ENCODE assay signal across 27 mouse cellular contexts in the genomic region with DNA sequence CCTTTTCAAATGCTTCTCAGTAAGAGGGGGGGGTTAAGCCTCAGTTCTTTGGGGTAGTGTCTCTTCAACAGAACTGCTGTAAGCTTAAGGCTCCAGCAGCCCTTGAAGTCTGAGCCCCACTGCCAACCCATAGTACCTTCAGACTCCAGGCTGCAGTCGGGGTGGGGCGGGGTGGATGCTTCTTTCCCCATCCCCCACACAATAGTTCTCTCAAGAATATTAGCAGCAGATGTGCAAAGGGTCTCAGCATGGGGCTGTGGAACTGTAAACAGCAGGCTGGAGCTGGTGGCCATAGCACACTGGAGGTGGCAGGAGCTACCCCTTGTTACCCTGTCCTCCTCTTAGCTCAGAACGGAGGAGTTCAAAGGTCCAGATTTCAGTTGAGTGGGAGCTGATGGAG. TPM values are rescaled to one million over a fixed set of nuclear protein-coding genes. Genes with fewer than 3 reads are reported as not detected.
DNase-seq lines count a peak whose midpoint lies in the region; ATAC-seq and TF ChIP-seq lines count a peak whose summit lies in the region.
"Had no signal": no experiment of that assay in that cellular context is flagged by ENCODE, and none has a peak within 500 bp of the region (broad histone marks: within the 10 kb centered on the region; RNA-seq: fewer than 3 reads in every experiment).

No protein-coding gene starts in this region.

- no peak overlapping the region for H3K4me2 ChIP-seq in hindbrain, embryonic 12.5 days (replicated peaks)
- no peak overlapping the region for H3K4me2 ChIP-seq in forebrain, embryonic 14.5 days (ENCODE audit: low read length)
- H3K4me2 ChIP-seq: heart, embryonic 13.5 days; hindbrain, embryonic 14.5 days; limb, embryonic 15.5 days; lung, embryonic 14.5 days; midbrain, embryonic 15.5 days; stomach, embryonic 15.5 days had no signal

- peak; percentile 19 for DNase-seq in hindbrain, embryonic 10.5 days (ENCODE audit: low spot score)
- peak; percentile 33 for DNase-seq in embryo, embryonic 10.5 days (ENCODE audit: low spot score)
- DNase-seq in limb, embryonic 10.5 days (ENCODE audit: low spot score) = peak; percentile 40
- DNase-seq in forebrain, embryonic 14.5 days (ENCODE audit: low spot score) = no peak
- DNase-seq: adrenal gland, adult 2 months; cerebellum, adult 11 months; cerebellum, adult 9-11 months; gastrocnemius, postnatal 10 days; heart, postnatal 14 days; kidney, adult 9 months; layer of hippocampus, adult 9-11 months; lung, embryonic 14.5 days; lung, postnatal 36 days; thymus, postnatal 25 days had no signal

- H3K27ac ChIP-seq in hindbrain, embryonic 10.5 days = 0 out of 2 replicates have a peak overlapping the region, but pooled peaks have one; percentile 16
- H3K27ac ChIP-seq in hindbrain, embryonic 12.5 days = no peak overlapping the region
- peak overlapping the region; percentile 53; the same call in 1 of the 2 replicates for H3K27ac ChIP-seq in limb, embryonic 10.5 days
- H3K27ac ChIP-seq in forebrain, embryonic 14.5 days (ENCODE audit: low read depth, low read length) = no peak overlapping the region
- H3K27ac ChIP-seq: forebrain, embryonic 10.5 days; heart, embryonic 13.5 days; hindbrain, embryonic 14.5 days; limb, embryonic 15.5 days; liver, embryonic 14.5 days; midbrain, embryonic 15.5 days; stomach, embryonic 15.5 days had no signal

- no peak overlapping the region for H3K9ac ChIP-seq in hindbrain, embryonic 12.5 days
- no peak overlapping the region for H3K9ac ChIP-seq in forebrain, embryonic 14.5 days (ENCODE audit: low read length)
- H3K9ac ChIP-seq: heart, embryonic 13.5 days; hindbrain, embryonic 14.5 days; limb, embryonic 15.5 days; liver, embryonic 14.5 days; lung, embryonic 14.5 days; midbrain, embryonic 15.5 days; stomach, embryonic 15.5 days had no signal

- H3K4me3 ChIP-seq in hindbrain, embryonic 10.5 days = no peak overlapping the region
- H3K4me3 ChIP-seq in hindbrain, embryonic 12.5 days = no peak overlapping the region
- H3K4me3 ChIP-seq in E14TG2a.4 (replicated peaks; ENCODE audit: low read length) = 0 out of 2 replicates have a peak overlapping the region, but pooled peaks have one; percentile 4
- no peak overlapping the region for H3K4me3 ChIP-seq in limb, embryonic 10.5 days
- H3K4me3 ChIP-seq in forebrain, embryonic 14.5 days (ENCODE audit: low read depth, low read length) = no peak overlapping the region
- H3K4me3 ChIP-seq: forebrain, embryonic 10.5 days; heart, embryonic 13.5 days; limb, embryonic 15.5 days; megakaryocyte, embryonic 14.5 days; midbrain, embryonic 15.5 days; stomach, embryonic 15.5 days had no signal

- H3K4me1 ChIP-seq in hindbrain, embryonic 10.5 days (replicated peaks) = 0 out of 2 replicates have a peak, but pooled peaks cover 7% of the 10 kb centered on the region
- no peaks in the 10 kb centered on the region; the same call in 1 of the 2 replicates for H3K4me1 ChIP-seq in hindbrain, embryonic 12.5 days
- peaks cover 41% of the 10 kb centered on the region for H3K4me1 ChIP-seq in E14TG2a.4 (replicated peaks; ENCODE audit: low read depth, low read length)
- peaks cover 25% of the 10 kb centered on the region for H3K4me1 ChIP-seq in limb, embryonic 10.5 days
- no peaks in the 10 kb centered on the region for H3K4me1 ChIP-seq in forebrain, embryonic 14.5 days (ENCODE audit: control insufficient read depth, insufficient read depth, low read length)
- H3K4me1 ChIP-seq: limb, embryonic 15.5 days; megakaryocyte, embryonic 14.5 days; midbrain, embryonic 15.5 days; stomach, embryonic 15.5 days had no signal

- H3K9me3 ChIP-seq in hindbrain, embryonic 10.5 days = no peaks in the 10 kb centered on the region
- no peaks in the 10 kb centered on the region for H3K9me3 ChIP-seq in hindbrain, embryonic 12.5 days (replicated peaks)
- no peaks in the 10 kb centered on the region for H3K9me3 ChIP-seq in E14TG2a.4 (ENCODE audit: low read length)
- no peaks in the 10 kb centered on the region for H3K9me3 ChIP-seq in limb, embryonic 10.5 days (replicated peaks)
- no peaks in the 10 kb centered on the region for H3K9me3 ChIP-seq in forebrain, embryonic 14.5 days (replicated peaks; ENCODE audit: control insufficient read depth, low read length)
- H3K9me3 ChIP-seq: forebrain, embryonic 10.5 days; heart, embryonic 13.5 days; limb, embryonic 15.5 days; megakaryocyte, embryonic 14.5 days; midbrain, embryonic 15.5 days; stomach, embryonic 15.5 days had no signal

- ATAC-seq in hindbrain, embryonic 12.5 days (ENCODE audit: low FRiP score) = no peak
- no peak for ATAC-seq in forebrain, embryonic 14.5 days
- ATAC-seq in erythroblast, adult 5-6 weeks (replicated peaks; ENCODE audit: low FRiP score, poor library complexity, severe bottlenecking) = no peak
- ATAC-seq: inflammation-experienced regulatory T-cells, adult 6 months; midbrain, embryonic 15.5 days had no signal

- no peak for TF ChIP-seq CTCF in E14TG2a.4 (conservative IDR thresholded peaks at IDR 0.05; ENCODE audit: low read length)

- WGBS in hindbrain, embryonic 10.5 days = 54% methylated on average over 3 of the region's 3 CpGs
- WGBS in hindbrain, embryonic 12.5 days = 51% methylated on average over 3 of the region's 3 CpGs
- WGBS in limb, embryonic 10.5 days = 30% methylated on average over 3 of the region's 3 CpGs
- 60% methylated on average over 3 of the region's 3 CpGs for WGBS in forebrain, embryonic 14.5 days

- peaks cover 58% of the 10 kb centered on the region for H3K27me3 ChIP-seq in hindbrain, embryonic 10.5 days (ENCODE audit: insufficient read depth, poor library complexity, severe bottlenecking)
- peaks cover 40% of the 10 kb centered on the region for H3K27me3 ChIP-seq in hindbrain, embryonic 12.5 days
- no peaks in the 10 kb centered on the region for H3K27me3 ChIP-seq in E14TG2a.4 (ENCODE audit: insufficient read depth, low read length)
- peaks cover 89% of the 10 kb centered on the region for H3K27me3 ChIP-seq in limb, embryonic 10.5 days (ENCODE audit: low read depth, poor library complexity, severe bottlenecking)
- H3K27me3 ChIP-seq in forebrain, embryonic 14.5 days (replicated peaks; ENCODE audit: control insufficient read depth, insufficient read depth, low read length) = no peaks in the 10 kb centered on the region
- H3K27me3 ChIP-seq: stomach, embryonic 15.5 days had no signal

- no peaks in the 10 kb centered on the region for H3K36me3 ChIP-seq in hindbrain, embryonic 10.5 days
- H3K36me3 ChIP-seq in hindbrain, embryonic 12.5 days = no peaks in the 10 kb centered on the region
- no peaks in the 10 kb centered on the region for H3K36me3 ChIP-seq in E14TG2a.4 (ENCODE audit: insufficient read depth, low read length)
- H3K36me3 ChIP-seq in limb, embryonic 10.5 days = no peaks in the 10 kb centered on the region
- no peaks in the 10 kb centered on the region for H3K36me3 ChIP-seq in forebrain, embryonic 14.5 days (ENCODE audit: control insufficient read depth, insufficient read depth, low read length)
- H3K36me3 ChIP-seq: forebrain, embryonic 10.5 days; heart, embryonic 13.5 days; limb, embryonic 15.5 days; midbrain, embryonic 15.5 days; stomach, embryonic 15.5 days had no signal

RNA-seq across cellular contexts. Expression of gene Cited1, which starts 50.5 kb away (rescaled TPM):
- polyA plus RNA-seq in hindbrain, embryonic 10.5 days (2016; fragmentation: Nextera tagmentation; extraction: Ambion mirVana) = 16.1 and 20.6 TPM in 2 replicates
- polyA plus RNA-seq in hindbrain, embryonic 12.5 days (2016; fragmentation: Nextera tagmentation; extraction: Ambion mirVana) = 11.0 and 17.5 TPM in 2 replicates
- 27.8 and 33.1 TPM in 2 replicates for polyA plus RNA-seq in limb, embryonic 10.5 days (2016; fragmentation: Nextera tagmentation; extraction: Ambion mirVana)
- polyA plus RNA-seq in forebrain, embryonic 14.5 days (2014; fragmentation: Nextera tagmentation; extraction: Ambion mirVana) = 9.7 and 12.4 TPM in 2 replicates
- total RNA-seq in erythroblast, adult 5-6 weeks (2015; ENCODE audit: low replicate concordance) = not detected in 2 replicates
- not detected in 2 replicates for total RNA-seq in erythroblast, adult 5-6 weeks (2017; ENCODE audit: low replicate concordance)
- total RNA-seq: granulocyte monocyte progenitor cell, adult 5-6 weeks had no signal
- polyA plus RNA-seq: inflammation-experienced regulatory T-cells, adult 6 months had no signal

Comparison
In these comparisons a context has a peak if more than half of its experiments do, and no peak if none do; other contexts are left out.
1. H3K27ac ChIP-seq: peak in hindbrain, embryonic 10.5 days (single experiment) and limb, embryonic 10.5 days (single experiment); none in hindbrain, embryonic 12.5 days (single experiment) and forebrain, embryonic 14.5 days (single experiment).